Mouse (Mus musculus) brain, embryonic 14.5 days (tissue): ENCODE results near the gene Pip5k1c. TPM values are rescaled to one million over a fixed set of nuclear protein-coding genes. Genes with fewer than 3 reads are reported as not detected.
A peak's percentile ranks its signal among the peaks of the same experiment; 100 is the strongest.

Experiments
- DNase-seq: peaks from one replicate; pipeline ENCODE4 v3.0.0-alpha.2; 2011; ENCODE audit warnings: low read depth
- CTCF ChIP-seq: fragments of 200-500 bp; IDR thresholded peaks from 2 replicates; pipeline ENCODE4 v1.5.1; 2012; ENCODE audit warnings: inconsistent platforms, mild to moderate bottlenecking, moderate library complexity, borderline replicate concordance; ENCODE audit not compliant: insufficient read depth, insufficient read length; ENCODE audit errors: extremely low read depth
- POLR2A ChIP-seq: fragments of 200-500 bp; IDR thresholded peaks from 2 replicates; pipeline ENCODE4 v1.6.1; 2012; ENCODE audit warnings: mild to moderate bottlenecking, inconsistent platforms, borderline replicate concordance; ENCODE audit not compliant: poor library complexity, insufficient read depth, insufficient read length, severe bottlenecking; ENCODE audit errors: extremely low read depth
- polyA plus RNA-seq: library from polyadenylated mRNA; depleted of rRNA; stranded (reverse); fragments of >200 nt; gene quantifications from 2 replicates; pipeline ENCODE4 v1.2.3, GENCODE M21; 2012

Pip5k1c gene
- polyA plus RNA-seq, 1 experiment = 267 TPM

- no peak for TF ChIP-seq CTCF
- no peak for TF ChIP-seq POLR2A
- DNase-seq = no peak
These were observed 31.7 kb upstream of the Pip5k1c start for GRCm38 (mm10) chr10:81261025-81261424.

GRCm38 (mm10) chr10:81265540-81265939, 27.2 kb upstream of the Pip5k1c start:
- DNase-seq = no peak

DNA sequence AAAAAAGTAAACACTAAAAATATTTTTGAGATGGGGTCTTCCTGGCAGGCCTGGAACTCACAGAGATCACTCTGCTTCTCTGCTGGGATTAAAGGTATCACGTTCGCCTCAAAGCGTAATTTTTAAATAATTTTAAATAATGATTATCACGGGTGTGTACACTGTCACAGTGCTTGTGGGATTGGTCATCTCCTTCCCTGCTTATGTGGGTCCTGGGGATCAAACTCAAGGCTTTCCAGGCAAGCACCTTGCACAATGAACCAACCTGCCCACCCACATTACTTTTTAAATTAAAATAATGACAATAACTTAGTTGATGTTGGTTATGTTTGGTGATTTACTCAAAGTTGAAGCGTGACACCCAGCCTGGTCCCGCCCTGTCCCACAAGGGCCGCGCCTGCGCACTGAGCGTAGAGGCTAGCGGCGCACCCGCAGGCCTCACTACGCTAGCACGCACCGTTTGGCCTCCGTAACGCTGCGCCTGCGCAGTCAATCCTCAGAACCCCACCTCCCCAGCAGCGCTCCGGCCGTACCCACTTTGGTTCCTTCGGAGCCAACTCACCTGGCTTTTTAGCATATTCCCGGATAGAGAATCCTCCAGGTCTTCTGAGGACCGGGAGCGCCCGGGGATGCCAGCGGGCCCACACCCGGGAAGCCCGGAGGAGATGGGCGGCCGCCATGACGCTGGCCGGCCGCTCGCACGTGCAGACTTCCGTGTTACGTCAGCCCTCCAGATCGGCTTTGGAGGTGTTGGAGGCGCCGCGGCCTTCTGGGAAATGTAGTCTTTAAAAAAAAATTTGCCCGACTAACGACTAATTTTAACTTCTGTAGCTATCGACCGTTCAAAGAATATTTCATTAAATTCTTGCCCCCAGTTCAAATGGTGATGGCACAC, 26.3 kb upstream of the Pip5k1c start, which contains the start of the genes Mrpl54 and Apba3:
TSS of gene Mrpl54 (minus strand) at position 724 of the 895 bp plus-strand sequence.
TSS of gene Apba3 (plus strand) at position 750 of the 895 bp plus-strand sequence.
- TF ChIP-seq CTCF (no peak), POLR2A (peak; percentile 66; the same call in 1 of the 2 replicates)
- peak; percentile 97 for DNase-seq

More at GRCm38 (mm10) chr10:81265540-81265939, 27.2 kb upstream of the Pip5k1c start:
- no peak for TF ChIP-seq CTCF

GRCm38 (mm10) chr10:81268056-81268455, 24.7 kb upstream of the Pip5k1c start:
- TF ChIP-seq CTCF = no peak
- 0 out of 2 replicates have a peak, but pooled peaks have one; percentile 6 for TF ChIP-seq POLR2A

GRCm38 (mm10) chr10:81268643-81269412, 23.9 kb upstream of the Pip5k1c start:
- TF ChIP-seq CTCF = no peak
- TF ChIP-seq POLR2A = no peak
- no peak for DNase-seq

More at GRCm38 (mm10) chr10:81268056-81268455, 24.7 kb upstream of the Pip5k1c start:
- peak; percentile 93 for DNase-seq

- TF ChIP-seq POLR2A (no peak), CTCF (no peak)
- no peak for DNase-seq
These were observed 20.4 kb upstream of the Pip5k1c start for GRCm38 (mm10) chr10:81272356-81272755.

DNA sequence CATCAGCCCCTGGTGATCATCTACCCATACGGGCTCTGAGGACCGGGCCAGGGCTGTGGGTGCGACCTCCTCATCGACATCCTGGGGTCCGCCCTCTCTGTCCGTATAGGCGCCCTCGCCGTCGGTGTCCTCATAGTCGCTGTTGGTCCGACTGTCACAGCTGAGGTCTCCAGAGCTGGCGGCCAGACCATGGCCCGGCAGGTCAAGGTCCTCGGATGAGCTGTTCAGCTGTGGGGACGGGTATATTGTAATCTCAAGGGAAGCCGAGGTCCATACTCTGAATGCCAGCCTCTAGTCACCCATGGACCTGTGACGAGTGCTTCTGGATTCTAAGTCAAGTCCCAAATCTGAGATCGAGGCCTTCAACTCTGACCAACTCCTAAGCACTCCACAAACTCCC, 18.9 kb upstream of the Pip5k1c start:
- DNase-seq = no peak
- TF ChIP-seq CTCF (no peak), POLR2A (no peak)

- TF ChIP-seq CTCF (no peak), POLR2A (no peak)
- no peak for DNase-seq
These were observed 15.1 kb upstream of the Pip5k1c start for GRCm38 (mm10) chr10:81277676-81278075.

GRCm38 (mm10) chr10:81279496-81279895, 13.3 kb upstream of the Pip5k1c start:
- TF ChIP-seq CTCF (no peak), POLR2A (no peak)
- no peak for DNase-seq

GRCm38 (mm10) chr10:81284189-81284588, 8.6 kb upstream of the Pip5k1c start:
- DNase-seq = no peak
- TF ChIP-seq POLR2A (no peak), CTCF (no peak)

DNA sequence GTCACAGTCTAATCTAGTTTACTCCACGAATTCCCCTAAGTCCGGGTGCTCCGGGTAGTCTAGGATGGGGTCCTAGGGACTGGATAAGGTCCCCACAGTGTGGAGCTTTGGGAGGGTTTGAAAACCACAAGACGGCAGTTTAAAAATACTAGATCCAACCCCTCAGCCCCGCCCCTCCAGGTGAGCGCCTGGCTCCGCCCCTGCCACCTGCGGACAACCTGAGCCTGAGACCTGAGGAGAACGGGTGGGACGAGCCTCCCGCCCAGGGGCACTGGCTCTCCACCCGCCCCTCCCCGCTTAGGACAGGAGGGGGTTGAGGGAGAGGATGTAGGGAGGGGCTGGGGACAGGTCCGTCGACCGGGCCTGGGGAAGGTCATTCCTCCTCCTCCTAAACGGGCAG, 8.0 kb upstream of the Pip5k1c start:
- no peak for DNase-seq

GRCm38 (mm10) chr10:81285694-81286450, 6.9 kb upstream of the Pip5k1c start:
- TF ChIP-seq POLR2A (0 out of 2 replicates have a peak, but pooled peaks have one; percentile 18), CTCF (no peak)
- DNase-seq = peak; percentile 95

More for the DNA sequence above, 8.0 kb upstream of the Pip5k1c start:
- TF ChIP-seq POLR2A (no peak), CTCF (no peak)
